Mouse (Mus musculus): ENCODE results near the gene Commd1. TPM values are rescaled to one million over a fixed set of nuclear protein-coding genes. Genes with fewer than 3 reads are reported as not detected.

The Commd1 gene
- polyA plus RNA-seq, 1 experiment, result 5.2 TPM

DNA sequence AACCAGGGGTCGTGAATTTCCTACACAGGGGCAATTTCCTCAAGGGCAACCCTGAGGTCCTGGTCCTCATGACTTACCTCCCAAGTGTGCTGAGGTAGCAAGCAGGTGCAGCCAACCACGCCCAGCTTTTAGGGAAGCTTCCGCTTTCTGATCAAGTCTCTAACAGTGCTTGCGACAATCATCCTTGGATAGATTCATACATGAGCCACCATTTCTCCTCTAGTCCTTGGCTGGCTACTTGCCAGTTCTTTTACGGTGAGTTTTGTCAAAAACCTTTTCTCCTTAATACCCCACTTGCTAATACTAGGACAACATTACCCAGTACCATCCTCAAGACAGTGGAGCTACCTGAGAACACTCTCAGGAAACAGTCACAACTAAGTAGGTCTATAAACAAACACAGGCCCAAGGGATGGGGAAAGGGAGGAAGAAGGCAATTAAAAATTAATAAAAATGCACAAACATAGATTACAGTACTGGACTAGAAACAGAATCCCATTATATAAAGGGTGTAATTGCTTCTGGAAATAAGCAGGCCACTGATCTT, 133.5 kb downstream of the Commd1 start:
- TF ChIP-seq GATA1 (IDR thresholded peaks at IDR 0.05; ENCODE audit: low read length) (no peak), TAL1 (IDR thresholded peaks at IDR 0.05; ENCODE audit: low read length) (no peak)
- Histone ChIP-seq H3K9me3 (ENCODE audit: control insufficient read depth, low read length) (no peaks in the 10 kb centered on the region), H3K27me3 (ENCODE audit: control insufficient read depth) (no peaks in the 10 kb centered on the region), H3K36me3 (ENCODE audit: control insufficient read depth) (no peaks in the 10 kb centered on the region; the same call in 1 of the 2 replicates), H3K4me1 (ENCODE audit: control insufficient read depth) (peaks cover 62% of the 10 kb centered on the region), H3K4me3 (replicated peaks) (no peak overlapping the region)

DNA sequence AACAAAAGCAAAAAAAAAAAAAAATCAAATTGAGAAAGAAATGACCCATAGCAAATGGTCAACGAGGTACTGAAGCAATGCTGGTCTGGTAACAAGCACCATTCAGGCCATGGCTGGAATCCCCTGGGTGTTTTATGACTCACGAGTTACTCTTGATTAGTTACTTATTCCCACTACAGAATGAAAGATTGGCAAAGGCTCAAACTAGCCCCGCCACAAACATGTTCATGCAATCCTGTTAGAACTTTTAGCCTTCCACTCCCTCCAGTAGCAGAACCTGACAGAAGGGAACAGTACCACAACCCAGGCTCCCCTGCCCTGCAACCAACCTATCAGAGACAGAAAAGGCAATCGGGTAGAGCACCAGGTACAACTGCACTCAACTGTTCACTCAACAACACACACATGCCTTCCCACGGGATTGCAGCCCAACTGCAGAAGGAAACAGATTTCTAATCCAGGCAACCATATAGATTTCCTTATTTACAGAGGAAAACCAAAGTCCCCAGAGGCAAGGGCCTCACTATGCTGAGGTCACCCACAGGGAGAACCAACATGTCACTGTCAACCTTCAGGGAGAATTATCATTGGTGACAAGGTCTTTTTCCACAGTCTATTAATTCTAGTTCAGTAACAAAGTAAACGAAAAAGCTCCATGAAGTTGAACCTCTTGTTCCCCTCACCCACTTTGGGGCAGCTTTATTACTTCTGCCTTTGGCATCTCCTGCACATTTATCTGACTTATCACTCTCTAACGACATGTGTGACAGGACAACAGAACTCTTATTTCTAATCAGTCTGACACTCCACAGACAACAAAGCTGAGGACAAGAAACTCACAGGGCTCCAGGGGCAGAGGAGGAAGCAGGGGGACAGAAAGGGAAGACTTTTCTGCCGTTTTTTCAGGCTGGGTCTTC, 134.2 kb downstream of the Commd1 start:
- no peaks in the 10 kb centered on the region for H3K36me3 ChIP-seq (ENCODE audit: control insufficient read depth)
- TF ChIP-seq TAL1 (IDR thresholded peaks at IDR 0.05; ENCODE audit: low read length) (no peak), GATA1 (IDR thresholded peaks at IDR 0.05; ENCODE audit: low read length) (no peak)
- H3K9me3 ChIP-seq (ENCODE audit: control insufficient read depth, low read length), result no peaks in the 10 kb centered on the region
- H3K4me1 ChIP-seq (ENCODE audit: control insufficient read depth), result peaks cover 69% of the 10 kb centered on the region
- H3K27me3 ChIP-seq (ENCODE audit: control insufficient read depth), result no peaks in the 10 kb centered on the region
- H3K4me3 ChIP-seq (replicated peaks), result no peak overlapping the region

DNA sequence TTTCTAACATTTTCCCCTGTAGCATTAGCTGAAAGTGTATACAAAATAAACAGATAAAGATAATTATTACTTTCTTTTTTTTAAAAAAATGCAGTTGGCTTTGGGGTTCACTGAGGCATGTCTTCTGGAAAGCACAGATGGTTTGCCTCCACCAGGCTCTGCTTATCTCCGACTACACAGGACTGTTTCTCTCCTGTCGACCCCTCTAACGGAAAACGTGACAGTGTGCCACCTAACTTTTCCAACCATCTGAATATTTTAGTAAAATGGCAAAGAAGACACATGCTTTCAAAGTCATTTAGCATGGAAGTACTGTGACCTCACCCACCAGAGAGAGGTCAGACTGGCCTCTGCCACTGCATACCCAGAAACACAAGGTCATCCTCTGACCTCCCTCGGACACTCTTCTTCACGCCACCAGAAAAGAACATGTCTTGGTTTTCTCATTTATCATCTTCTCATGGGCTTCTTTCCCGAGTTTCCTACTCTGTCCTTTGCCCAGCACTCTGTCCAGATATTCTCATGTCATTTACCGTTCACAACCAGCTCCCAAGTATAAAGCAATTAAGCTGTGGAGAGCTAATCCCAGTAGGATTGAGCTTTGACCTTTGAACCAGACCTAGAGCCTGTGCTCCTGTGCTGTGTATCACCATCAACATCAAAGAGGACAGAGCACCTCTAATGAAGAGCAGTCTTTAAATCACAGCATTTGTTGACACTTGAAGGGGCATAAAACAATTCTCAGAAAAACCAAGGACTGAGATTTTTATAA, 135.0 kb downstream of the Commd1 start:
- no peak for TF ChIP-seq TAL1 (IDR thresholded peaks at IDR 0.05; ENCODE audit: low read length)
- no peak for TF ChIP-seq GATA1 (IDR thresholded peaks at IDR 0.05; ENCODE audit: low read length)
- Histone ChIP-seq H3K27me3 (ENCODE audit: control insufficient read depth) (no peaks in the 10 kb centered on the region), H3K36me3 (ENCODE audit: control insufficient read depth) (no peaks in the 10 kb centered on the region), H3K4me3 (replicated peaks) (no peak overlapping the region), H3K9me3 (ENCODE audit: control insufficient read depth, low read length) (no peaks in the 10 kb centered on the region), H3K4me1 (ENCODE audit: control insufficient read depth) (peaks cover 77% of the 10 kb centered on the region)

Other genes starting within 250 kb of the Commd1 start
- gene B3gnt2, start 121.4 kb downstream of the Commd1 start, polyA plus RNA-seq (2012), result 0.07 TPM in 1 of 2 replicates, not detected in the other
- 0.67 and 1.2 TPM in 2 replicates for gene Zrsr1, start 10.4 kb downstream of the Commd1 start, polyA plus RNA-seq (2012)
- gene Gm28048, start 292 bp downstream of the Commd1 start, polyA plus RNA-seq (2012), result not detected in 2 replicates
- gene Cct4, start 8.1 kb upstream of the Commd1 start, polyA plus RNA-seq (2012), result 17.0 and 22.5 TPM in 2 replicates
- gene Fam161a, start 25.1 kb upstream of the Commd1 start, polyA plus RNA-seq (2012), result 0.18 and 0.30 TPM in 2 replicates

Data from erythroblast, embryonic 14.5 days (primary cell).